Mouse (Mus musculus): ENCODE measurements around the gene Cacna2d3.

DNA sequence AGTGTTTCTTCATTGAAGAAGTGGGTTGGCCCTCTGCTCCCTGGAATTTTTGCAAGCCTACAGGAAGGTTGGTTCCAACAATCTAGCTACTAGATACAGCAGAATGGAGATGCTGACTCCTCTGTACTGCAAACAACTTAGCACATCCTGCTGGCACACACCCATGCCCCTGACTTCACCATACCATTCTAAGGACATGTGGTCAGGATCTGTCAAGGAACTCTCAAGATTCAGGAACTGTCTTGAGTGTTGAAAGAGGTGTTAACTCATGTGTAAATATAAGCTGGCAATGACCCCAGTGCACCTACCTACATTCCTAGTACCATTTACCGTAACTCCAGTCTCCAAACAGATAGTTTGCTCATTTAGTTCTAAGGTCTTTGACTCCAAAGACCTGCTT lies 461.0 kb downstream of the Cacna2d3 start:
- TF ChIP-seq SIN3A (IDR thresholded peaks at IDR 0.05; ENCODE audit: low read length) = no peak
- TF ChIP-seq CHD2 (IDR thresholded peaks at IDR 0.05; ENCODE audit: low read length) = no peak
- no peak for TF ChIP-seq ZC3H11A (IDR thresholded peaks at IDR 0.05; ENCODE audit: low read depth, low read length)
- no peak for TF ChIP-seq MAX (IDR thresholded peaks at IDR 0.05; ENCODE audit: low read length)
- no peak for TF ChIP-seq MYC (IDR thresholded peaks at IDR 0.05; ENCODE audit: low read depth, low read length)
- no peak for TF ChIP-seq GATA1 (IDR thresholded peaks at IDR 0.05; ENCODE audit: low read depth, low read length)
- no peak for TF ChIP-seq POLR2A (IDR thresholded peaks at IDR 0.05; ENCODE audit: control insufficient read depth in 1 of 2, insufficient read depth in 1 of 2, low read depth in 1 of 2, low read length in 2 of 2, poor library complexity in 1 of 2)
- TF ChIP-seq CTCF (IDR thresholded peaks at IDR 0.05 in 2 of 3, conservative IDR thresholded peaks at IDR 0.05 in 1 of 3; ENCODE audit: control insufficient read depth in 1 of 3, insufficient read depth in 1 of 3, low read depth in 2 of 3, low read length in 3 of 3, poor library complexity in 1 of 3, severe bottlenecking in 1 of 3) = no peak
- no peak for TF ChIP-seq HCFC1 (IDR thresholded peaks at IDR 0.05; ENCODE audit: low read depth, low read length)
- no peak for TF ChIP-seq E2F4 (IDR thresholded peaks at IDR 0.05; ENCODE audit: borderline replicate concordance, low read depth, low read length)

Measured in MEL (cell line).